16 mouse cellular contexts compared by ENCODE assay signal in genomic region chr3:138033986-138034385, GRCm38 (mm10). TPM values are rescaled to one million over a fixed set of nuclear protein-coding genes. Genes with fewer than 3 reads are reported as not detected.
"Had no signal": no experiment of that assay in that cellular context is flagged by ENCODE, and none has a peak within 500 bp of the region (broad histone marks: within the 10 kb centered on the region; RNA-seq: fewer than 3 reads in every experiment).

No protein-coding gene starts in this region.

- H3K9ac ChIP-seq: limb, embryonic 13.5 days; liver, embryonic 14.5 days; midbrain, embryonic 13.5 days; neural tube, embryonic 15.5 days had no signal

- H3K4me3 ChIP-seq: layer of hippocampus, adult 2 months; limb, embryonic 13.5 days; midbrain, embryonic 13.5 days; myocyte; neural tube, embryonic 15.5 days had no signal

- H3K9me3 ChIP-seq: limb, embryonic 13.5 days; midbrain, embryonic 13.5 days; neural tube, embryonic 15.5 days had no signal

- H3K27ac ChIP-seq: kidney, postnatal 0 days; layer of hippocampus, adult 2 months; limb, embryonic 13.5 days; liver, embryonic 14.5 days; midbrain, embryonic 13.5 days; neural tube, embryonic 15.5 days had no signal

- DNase-seq: kidney, adult 9 months; kidney, postnatal 4 days; lung, adult 18-20 months; right cerebral cortex, postnatal 25 days; thymus, postnatal 36 days had no signal

- H3K36me3 ChIP-seq: limb, embryonic 13.5 days; midbrain, embryonic 13.5 days; neural tube, embryonic 15.5 days had no signal

- H3K27me3 ChIP-seq: limb, embryonic 13.5 days; midbrain, embryonic 13.5 days; neural tube, embryonic 15.5 days had no signal

- H3K4me1 ChIP-seq: limb, embryonic 13.5 days; midbrain, embryonic 13.5 days; neural tube, embryonic 15.5 days had no signal

- ATAC-seq: midbrain, embryonic 13.5 days had no signal

- H3K4me2 ChIP-seq: limb, embryonic 13.5 days; midbrain, embryonic 13.5 days; neural tube, embryonic 15.5 days had no signal

RNA-seq across cellular contexts. Expression of gene 1110002E22Rik, which starts 30.9 kb away (rescaled TPM):
- total RNA-seq: megakaryocyte-erythroid progenitor cell, adult 5-6 weeks had no signal
- polyA plus RNA-seq: liver, adult 2 months had no signal

RNA-seq across cellular contexts. Expression of gene Gm5105, which starts 33.2 kb away (rescaled TPM):
- total RNA-seq: liver, adult 2 months; megakaryocyte-erythroid progenitor cell, adult 5-6 weeks had no signal
- polyA plus RNA-seq: liver, adult 2 months; liver, embryonic 14.5 days; midbrain, embryonic 13.5 days; neural tube, embryonic 11.5 days; thymus, postnatal 0 days had no signal
